Mouse (Mus musculus): ENCODE results near the gene Prkcg. TPM values are rescaled to one million over a fixed set of nuclear protein-coding genes. Genes with fewer than 3 reads are reported as not detected.

Gene Prkcg
- total and polyA plus RNA-seq, 3 experiments = 0.15 to 3.0 (median 0.17) TPM

GRCm38 (mm10) chr7:3284604-3285003, 4.4 kb upstream of the Prkcg start:
- TF ChIP-seq ELF1 (IDR thresholded peaks at IDR 0.05; ENCODE audit: low read depth, low read length) (peak; percentile 60; the same call in 1 of the 2 replicates), TCF12 (IDR thresholded peaks at IDR 0.05; ENCODE audit: low read depth, low read length) (no peak)
- H3K4me2 ChIP-seq (ENCODE audit: insufficient read depth, low read depth, poor library complexity, severe bottlenecking) = no peak overlapping the region

GRCm38 (mm10) chr7:3286036-3286435, 2.9 kb upstream of the Prkcg start:
- Histone ChIP-seq H3K27me3 (replicated peaks) (no peaks in the 10 kb centered on the region), H3K9me3 (replicated peaks; ENCODE audit: low read length) (no peaks in the 10 kb centered on the region), H3K4me2 (ENCODE audit: insufficient read depth, low read depth, poor library complexity, severe bottlenecking) (no peak overlapping the region), H3K4me1 (ENCODE audit: control insufficient read depth in 1 of 2, insufficient read depth in 2 of 2) (peaks cover 20 to 89% of the 10 kb centered on the region in 2 experiments), H3K36me3 (replicated peaks in 1 of 2; ENCODE audit: control insufficient read depth in 1 of 2, insufficient read depth in 1 of 2, low read length in 1 of 2) (no peaks in the 10 kb centered on the region), H3K9ac (ENCODE audit: insufficient read depth, low read depth) (no peak overlapping the region), H3K79me2 (replicated peaks; ENCODE audit: control insufficient read depth, extremely low read depth, insufficient read depth, poor library complexity, severe bottlenecking) (no peaks in the 10 kb centered on the region), H3K27ac (ENCODE audit: insufficient read depth, low read depth) (no peak overlapping the region), H3K4me3 (replicated peaks in 1 of 3; ENCODE audit: low read depth in 2 of 3, low read length in 2 of 3, poor library complexity in 1 of 3) (no peak overlapping the region)
- DNase-seq (ENCODE audit: extremely low read depth) = peak; percentile 79
- in situ Hi-C loops (cut with MboI; ENCODE audit: low pct_ligation_motif_present, low pct_unique_long_range_greater_than_20kb, low sequenced_read_pairs) = no loop called here
- TF ChIP-seq MEF2A (IDR thresholded peaks at IDR 0.05; ENCODE audit: borderline replicate concordance, low read depth, low read length) = peak; percentile 70
- TF ChIP-seq EP300 (IDR thresholded peaks at IDR 0.05; ENCODE audit: low read length) = peak; percentile 69
- TF ChIP-seq ETS1 (conservative IDR thresholded peaks at IDR 0.05; ENCODE audit: low read depth, low read length) = peak; percentile 23; the same call in 1 of the 2 replicates
- TF ChIP-seq IRF4 (IDR thresholded peaks at IDR 0.05; ENCODE audit: low read depth, low read length) = 0 out of 2 replicates have a peak, but pooled peaks have one; percentile 42
- no peak for TF ChIP-seq GABPA (IDR thresholded peaks at IDR 0.05; ENCODE audit: insufficient replicate concordance, low read depth, low read length)
- dilution Hi-C loops (cut with MboI; ENCODE audit: extremely low pct_ligation_motif_present, extremely low pct_unique_long_range_greater_than_20kb, low sequenced_read_pairs) = no loop called here

More at GRCm38 (mm10) chr7:3284604-3285003, 4.4 kb upstream of the Prkcg start:
- H3K79me2 ChIP-seq (replicated peaks; ENCODE audit: control insufficient read depth, extremely low read depth, insufficient read depth, poor library complexity, severe bottlenecking) = no peaks in the 10 kb centered on the region
- no peak overlapping the region for H3K27ac ChIP-seq (ENCODE audit: insufficient read depth, low read depth)
- H3K9me3 ChIP-seq (replicated peaks; ENCODE audit: low read length) = no peaks in the 10 kb centered on the region
- DNase-seq (ENCODE audit: extremely low read depth) = no peak
- peaks cover 26 to 88% of the 10 kb centered on the region in 2 experiments for H3K4me1 ChIP-seq (ENCODE audit: control insufficient read depth in 1 of 2, insufficient read depth in 2 of 2)
- H3K4me3 ChIP-seq (replicated peaks in 1 of 3; ENCODE audit: low read depth in 2 of 3, low read length in 2 of 3, poor library complexity in 1 of 3) = no peak overlapping the region
- in situ Hi-C loops (cut with MboI; ENCODE audit: low pct_ligation_motif_present, low pct_unique_long_range_greater_than_20kb, low sequenced_read_pairs) (no loop called here), dilution Hi-C loops (cut with MboI; ENCODE audit: extremely low pct_ligation_motif_present, extremely low pct_unique_long_range_greater_than_20kb, low sequenced_read_pairs) (no loop called here)
- H3K9ac ChIP-seq (ENCODE audit: insufficient read depth, low read depth) = no peak overlapping the region
- no peaks in the 10 kb centered on the region for H3K27me3 ChIP-seq (replicated peaks)
- no peaks in the 10 kb centered on the region for H3K36me3 ChIP-seq (replicated peaks in 1 of 2; ENCODE audit: control insufficient read depth in 1 of 2, insufficient read depth in 1 of 2, low read length in 1 of 2)

- TF ChIP-seq JUN (IDR thresholded peaks at IDR 0.05; ENCODE audit: insufficient read depth, low read depth, low read length) (no peak), ZNF384 (IDR thresholded peaks at IDR 0.05; ENCODE audit: low read depth, low read length) (no peak), ZC3H11A (IDR thresholded peaks at IDR 0.05; ENCODE audit: low read depth, low read length) (no peak), MYC (IDR thresholded peaks at IDR 0.05; ENCODE audit: low read depth, low read length) (no peak), RAD21 (IDR thresholded peaks at IDR 0.05; ENCODE audit: low read depth, low read length) (no peak), NELFE (IDR thresholded peaks at IDR 0.05; ENCODE audit: low read depth, low read length) (no peak), ZMIZ1 (IDR thresholded peaks at IDR 0.05; ENCODE audit: low read depth, low read length) (no peak), POLR2A (IDR thresholded peaks at IDR 0.05; ENCODE audit: low read depth, low read length) (no peak), SIN3A (IDR thresholded peaks at IDR 0.05; ENCODE audit: low read length) (no peak), MEF2A (IDR thresholded peaks at IDR 0.05; ENCODE audit: borderline replicate concordance, low read depth, low read length) (no peak), MAZ (IDR thresholded peaks at IDR 0.05; ENCODE audit: low read depth, low read length) (no peak), IRF4 (IDR thresholded peaks at IDR 0.05; ENCODE audit: low read depth, low read length) (no peak), TCF12 (IDR thresholded peaks at IDR 0.05; ENCODE audit: low read depth, low read length) (no peak), CTCF (conservative IDR thresholded peaks at IDR 0.05 in 1 of 2, IDR thresholded peaks at IDR 0.05 in 1 of 2; ENCODE audit: low read depth in 2 of 2, low read length in 2 of 2) (no peak), MXI1 (IDR thresholded peaks at IDR 0.05; ENCODE audit: low read depth, low read length) (no peak), POLR2AphosphoS2 (IDR thresholded peaks at IDR 0.05; ENCODE audit: low read depth, low read length) (no peak), RCOR1 (conservative IDR thresholded peaks at IDR 0.05; ENCODE audit: low read depth, low read length) (no peak), ETS1 (conservative IDR thresholded peaks at IDR 0.05; ENCODE audit: low read depth, low read length) (no peak)
- dilution Hi-C loops (cut with MboI; ENCODE audit: extremely low pct_ligation_motif_present, extremely low pct_unique_long_range_greater_than_20kb, low sequenced_read_pairs) (no loop called here), in situ Hi-C loops (cut with MboI; ENCODE audit: low pct_ligation_motif_present, low pct_unique_long_range_greater_than_20kb, low sequenced_read_pairs) (no loop called here)
- Histone ChIP-seq H3K27ac (ENCODE audit: insufficient read depth, low read depth) (no peak overlapping the region), H3K9me3 (replicated peaks; ENCODE audit: low read length) (no peaks in the 10 kb centered on the region), H3K4me3 (replicated peaks in 1 of 3; ENCODE audit: low read depth in 2 of 3, low read length in 2 of 3, poor library complexity in 1 of 3) (no peak overlapping the region), H3K27me3 (replicated peaks) (no peaks in the 10 kb centered on the region), H3K4me2 (ENCODE audit: insufficient read depth, low read depth, poor library complexity, severe bottlenecking) (no peak overlapping the region), H3K9ac (ENCODE audit: insufficient read depth, low read depth) (no peak overlapping the region), H3K36me3 (replicated peaks in 1 of 2; ENCODE audit: control insufficient read depth in 1 of 2, insufficient read depth in 1 of 2, low read length in 1 of 2) (no peaks in the 10 kb centered on the region), H3K79me2 (replicated peaks; ENCODE audit: control insufficient read depth, extremely low read depth, insufficient read depth, poor library complexity, severe bottlenecking) (no peaks in the 10 kb centered on the region), H3K4me1 (ENCODE audit: control insufficient read depth in 1 of 2, insufficient read depth in 2 of 2) (peaks cover 21 to 89% of the 10 kb centered on the region in 2 experiments)
- no peak for DNase-seq (ENCODE audit: extremely low read depth)
These were observed 1.8 kb upstream of the Prkcg start for GRCm38 (mm10) chr7:3287186-3287585.
